Mouse (Mus musculus) stomach, postnatal 0 days (tissue): ENCODE data around the gene Astn2. TPM values are rescaled to one million over a fixed set of nuclear protein-coding genes. Genes with fewer than 3 reads are reported as not detected.

Experiments
- ATAC-seq: fragments of 200-750 bp; cut with Nextera tagmentation; 2 replicates; pipeline ENCODE4 v1.8.0; 2017; ENCODE audit not compliant: low FRiP score, low TSS enrichment
- DNase-seq: peaks from one replicate; pipeline ENCODE4 v3.0.0-alpha.2; 2016; ENCODE audit warnings: low spot score
- H3K27ac ChIP-seq: fragments of 300-500 bp; sonication (generic); replicated peaks from 2 replicates; pipeline ENCODE4 v1.5.1; 2014; ENCODE audit warnings: mild to moderate bottlenecking, control low read depth
- H3K27me3 ChIP-seq: fragments of 300-500 bp; sonication (generic); 2 replicates; pipeline ENCODE4 v1.6.1; 2014; ENCODE audit warnings: low read length; ENCODE audit not compliant: control insufficient read depth, insufficient read depth
- H3K36me3 ChIP-seq: fragments of 300-500 bp; sonication (generic); 2 replicates; pipeline ENCODE4 v1.6.1; 2014; ENCODE audit warnings: low read length, mixed read lengths; ENCODE audit not compliant: control insufficient read depth, insufficient read depth
- H3K4me1 ChIP-seq: fragments of 300-500 bp; sonication (generic); replicated peaks from 2 replicates; pipeline ENCODE4 v1.6.1; 2014; ENCODE audit warnings: antibody characterized with exemption; ENCODE audit not compliant: control insufficient read depth, insufficient read depth
- H3K4me2 ChIP-seq: fragments of 300-500 bp; sonication (generic); replicated peaks from 2 replicates; pipeline ENCODE4 v1.6.1; 2014; ENCODE audit warnings: low read depth, mild to moderate bottlenecking, control low read depth, moderate library complexity
- H3K4me3 ChIP-seq: fragments of 300-500 bp; sonication (generic); 2 replicates; pipeline ENCODE4 v1.5.1; 2014; ENCODE audit warnings: low read depth, low read length, control low read depth
- H3K9ac ChIP-seq: fragments of 300-500 bp; sonication (generic); 2 replicates; pipeline ENCODE4 v1.6.1; 2014; ENCODE audit warnings: mild to moderate bottlenecking, low read length, control low read depth, mixed read lengths
- H3K9me3 ChIP-seq: fragments of 300-500 bp; sonication (generic); 2 replicates; pipeline ENCODE4 v1.6.1; 2016; ENCODE audit warnings: low read length; ENCODE audit not compliant: control insufficient read depth
- CTCF ChIP-seq: IDR thresholded peaks from 2 replicates; pipeline ENCODE4 v1.5.1; 2016; ENCODE audit warnings: antibody characterized with exemption, low read depth, mild to moderate bottlenecking, moderate library complexity
- EP300 ChIP-seq: optimal IDR thresholded peaks from 2 replicates; pipeline ENCODE3; 2016; ENCODE audit warnings: antibody characterized with exemption
- WGBS: fragments of 180-500 bp; shearing (Covaris S2); extraction: QIAGEN DNeasy Blood & Tissue Kit; methylation state at CpG from one replicate; pipeline ENCODE4 v1.1.7; 2014; 5-methylcytosine and 5-hydroxymethylcytosine counted together
- polyA plus RNA-seq: library from polyadenylated mRNA; unstranded; fragments of >200 nt; fragmentation: Nextera tagmentation; extraction: Ambion mirVana; gene quantifications from 2 replicates; pipeline ENCODE4 v1.2.1, GENCODE M21; 2015

Astn2 gene
- polyA plus RNA-seq, 1 experiment from 2014 or later: 0.16 TPM

DNA sequence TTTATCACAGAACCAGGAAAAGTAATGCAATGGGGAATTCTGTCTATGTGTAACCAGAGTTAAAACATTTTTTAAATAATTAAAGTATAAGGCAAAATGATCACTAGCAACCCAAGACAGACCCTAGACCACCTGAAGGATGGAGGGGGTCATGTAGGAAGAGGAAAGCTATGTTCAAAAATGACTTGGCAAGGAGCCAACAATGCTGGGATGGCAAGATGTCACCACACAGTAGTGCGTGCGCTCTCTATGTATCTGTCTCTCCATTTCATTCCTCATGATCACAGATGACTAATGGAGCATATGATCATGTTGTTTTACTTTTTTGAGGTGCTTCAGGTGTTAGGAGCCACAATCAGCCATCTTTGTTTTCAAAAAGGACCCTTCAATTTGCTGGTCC, 640.6 kb downstream of the Astn2 start:
- DNase-seq (no peak), ATAC-seq (no peak)
- H3K27ac ChIP-seq: no peak overlapping the region
- WGBS: 87% methylated on average over 2 of the region's 2 CpGs
- no peak overlapping the region for H3K4me3 ChIP-seq
- H3K9me3 ChIP-seq: no peaks in the 10 kb centered on the region
- no peaks in the 10 kb centered on the region for H3K4me1 ChIP-seq
- TF ChIP-seq CTCF (no peak), EP300 (no peak)
- H3K36me3 ChIP-seq: no peaks in the 10 kb centered on the region
- no peak overlapping the region for H3K4me2 ChIP-seq
- H3K27me3 ChIP-seq: no peaks in the 10 kb centered on the region
- H3K9ac ChIP-seq: no peak overlapping the region

DNA sequence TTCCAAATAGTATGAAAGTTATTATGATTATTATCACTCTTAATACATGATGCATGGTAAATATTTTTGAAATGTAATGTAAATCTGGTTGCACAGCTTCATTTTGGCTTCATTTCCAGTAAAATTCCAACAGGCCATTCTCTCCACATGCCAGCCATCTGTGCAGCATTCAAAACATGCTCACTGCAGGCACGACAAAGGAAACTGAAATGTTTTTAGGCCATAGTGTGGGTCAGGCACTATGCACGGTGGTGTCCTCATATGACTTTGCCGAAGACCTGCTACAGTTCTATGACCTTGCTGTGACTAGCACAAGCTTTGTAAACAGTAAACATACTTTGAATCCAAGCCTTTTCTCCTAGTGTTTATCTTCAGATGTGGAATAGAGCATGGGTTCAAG, 642.3 kb downstream of the Astn2 start:
- Histone ChIP-seq H3K4me2 (no peak overlapping the region), H3K27ac (no peak overlapping the region), H3K9me3 (no peaks in the 10 kb centered on the region), H3K36me3 (no peaks in the 10 kb centered on the region), H3K4me1 (no peaks in the 10 kb centered on the region), H3K4me3 (no peak overlapping the region), H3K27me3 (no peaks in the 10 kb centered on the region), H3K9ac (no peak overlapping the region)
- ATAC-seq (no peak), DNase-seq (no peak)
- TF ChIP-seq CTCF: no peak
- TF ChIP-seq EP300: no peak
- WGBS: 64% methylated on average over 3 of the region's 3 CpGs

DNA sequence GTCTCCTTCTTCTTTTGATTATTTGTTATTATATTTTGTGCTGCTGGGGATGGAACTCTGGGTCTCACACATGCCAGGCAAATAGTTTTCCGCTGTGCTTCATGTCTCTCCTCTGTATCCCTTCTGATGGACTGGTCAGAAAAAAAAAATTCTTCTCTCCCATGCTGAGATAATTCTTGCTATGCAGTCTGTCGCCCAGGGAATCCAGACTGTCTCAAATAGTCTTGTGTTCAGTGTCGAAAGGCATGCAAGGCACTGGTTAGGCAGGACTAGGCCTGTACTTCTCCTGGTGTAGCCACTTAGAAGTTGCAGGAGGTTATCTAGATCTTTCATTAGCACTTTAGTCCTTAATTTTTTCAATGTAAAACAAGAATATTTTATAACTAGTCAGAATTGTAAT, 642.8 kb downstream of the Astn2 start:
- Histone ChIP-seq H3K27ac (no peak overlapping the region), H3K9ac (no peak overlapping the region), H3K4me3 (no peak overlapping the region), H3K36me3 (no peaks in the 10 kb centered on the region), H3K9me3 (no peaks in the 10 kb centered on the region), H3K4me2 (no peak overlapping the region), H3K27me3 (no peaks in the 10 kb centered on the region), H3K4me1 (no peaks in the 10 kb centered on the region)
- ATAC-seq (no peak), DNase-seq (no peak)
- 71% methylated on average over 3 of the region's 3 CpGs for WGBS
- TF ChIP-seq EP300 (no peak), CTCF (no peak)

DNA sequence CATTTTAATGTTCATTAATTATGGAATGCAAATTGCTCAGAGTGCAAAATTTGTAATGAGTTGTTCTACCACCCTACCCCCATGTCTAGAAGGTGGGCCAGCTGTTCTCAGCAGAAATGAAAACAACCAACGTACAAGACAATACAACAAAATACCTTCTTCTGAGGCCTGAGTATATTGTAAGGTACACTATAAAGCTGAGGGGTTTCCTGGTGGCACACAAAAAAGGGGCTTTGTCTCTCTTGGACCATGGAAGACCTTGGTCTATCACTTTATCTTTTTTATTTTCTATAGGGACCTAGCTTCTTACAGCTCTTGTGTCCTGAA, 645.6 kb downstream of the Astn2 start:
- Histone ChIP-seq H3K27ac (no peak overlapping the region), H3K4me2 (no peak overlapping the region), H3K27me3 (no peaks in the 10 kb centered on the region), H3K9ac (no peak overlapping the region), H3K9me3 (no peaks in the 10 kb centered on the region), H3K4me3 (no peak overlapping the region), H3K36me3 (no peaks in the 10 kb centered on the region), H3K4me1 (no peaks in the 10 kb centered on the region)
- TF ChIP-seq EP300: no peak
- TF ChIP-seq CTCF: no peak
- no peak for DNase-seq
- 86% methylated on average over 1 of the region's 1 CpGs for WGBS
- ATAC-seq: no peak

DNA sequence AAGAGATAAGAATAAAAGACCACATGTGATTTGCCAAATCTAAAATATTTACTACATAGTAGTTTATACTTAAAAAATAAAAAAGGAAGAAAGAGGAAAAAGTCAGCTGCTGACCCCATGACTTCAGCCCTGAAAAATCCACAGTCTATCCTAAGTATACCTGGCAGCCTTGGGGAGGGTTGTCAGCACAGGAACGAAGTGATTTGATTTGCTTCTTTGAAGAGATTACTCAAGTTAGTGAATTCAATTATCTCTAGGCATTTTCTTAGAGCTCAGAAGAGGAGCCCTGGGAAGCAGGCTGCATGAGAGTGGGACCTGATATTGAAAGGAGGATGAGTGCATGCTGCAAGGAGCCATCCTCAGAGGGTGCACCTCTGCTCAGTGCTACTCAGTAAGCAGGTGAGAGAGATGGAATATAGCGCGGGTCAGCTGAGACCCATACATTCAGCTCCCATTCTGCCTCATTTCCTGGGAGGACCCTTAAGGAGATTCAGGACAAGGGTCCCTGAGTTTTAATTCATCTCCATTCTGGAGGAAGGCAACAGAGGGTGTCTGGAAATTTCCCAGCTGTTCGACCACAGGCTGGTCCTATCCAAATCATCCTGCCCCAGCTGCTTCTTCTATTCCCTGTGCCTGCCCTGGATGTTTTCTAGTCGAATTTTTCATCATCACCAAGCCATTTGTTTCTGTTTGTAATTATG, 646.1 kb downstream of the Astn2 start:
- H3K9ac ChIP-seq: no peak overlapping the region
- no peaks in the 10 kb centered on the region for H3K36me3 ChIP-seq
- no peak overlapping the region for H3K4me3 ChIP-seq
- no peaks in the 10 kb centered on the region for H3K27me3 ChIP-seq
- no peak overlapping the region for H3K4me2 ChIP-seq
- no peaks in the 10 kb centered on the region for H3K4me1 ChIP-seq
- DNase-seq: no peak
- H3K9me3 ChIP-seq: no peaks in the 10 kb centered on the region
- WGBS: 56% methylated on average over 5 of the region's 5 CpGs
- no peak overlapping the region for H3K27ac ChIP-seq
- TF ChIP-seq CTCF (no peak), EP300 (no peak)
- ATAC-seq: no peak

DNA sequence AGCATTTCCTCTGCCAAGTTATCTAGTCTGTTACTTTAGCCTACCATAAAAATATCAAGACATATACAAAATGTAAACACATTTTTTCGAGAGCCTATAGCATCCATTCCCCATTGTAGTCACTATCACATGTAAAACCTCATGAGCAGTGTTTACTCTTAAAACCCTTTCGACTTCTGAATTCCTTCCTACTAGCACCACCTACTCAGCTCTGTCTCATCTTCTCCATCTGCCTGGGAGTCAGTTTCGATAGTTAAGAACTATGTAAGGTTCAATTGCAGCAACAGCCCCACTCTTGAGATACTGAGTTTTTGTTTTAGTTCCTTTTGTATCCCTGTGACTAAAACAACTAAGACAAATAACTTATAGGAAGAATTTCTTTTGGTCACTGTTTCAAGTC, 651.5 kb downstream of the Astn2 start:
- ATAC-seq (no peak), DNase-seq (no peak)
- 66% methylated on average over 3 of the region's 3 CpGs for WGBS
- TF ChIP-seq CTCF (no peak), EP300 (no peak)
- Histone ChIP-seq H3K9ac (no peak overlapping the region), H3K27ac (no peak overlapping the region), H3K4me2 (no peak overlapping the region), H3K4me3 (no peak overlapping the region), H3K9me3 (no peaks in the 10 kb centered on the region), H3K27me3 (no peaks in the 10 kb centered on the region), H3K36me3 (no peaks in the 10 kb centered on the region), H3K4me1 (no peaks in the 10 kb centered on the region)
